Comparison of ENCODE assay signal across 16 mouse cellular contexts in the genomic region with DNA sequence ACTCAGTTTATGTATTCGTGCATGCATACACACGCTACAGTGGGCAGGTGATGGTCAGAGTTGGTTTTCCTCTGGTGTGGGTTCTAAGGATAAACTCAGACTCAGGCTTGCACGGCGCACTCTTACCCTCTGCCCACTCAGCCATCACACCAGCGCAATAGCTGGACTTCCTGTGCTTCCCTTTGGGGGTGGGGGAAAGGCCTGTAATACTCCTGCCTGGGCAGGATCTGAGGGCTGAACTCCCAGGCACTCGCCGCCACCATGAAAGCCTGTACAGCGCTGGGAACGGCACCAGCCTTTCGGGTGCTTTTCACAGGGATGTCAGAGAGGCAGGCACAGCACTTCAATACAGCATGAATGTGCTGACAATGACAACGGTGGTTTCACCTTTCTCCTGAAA. TPM values are rescaled to one million over a fixed set of nuclear protein-coding genes. Genes with fewer than 3 reads are reported as not detected.
DNase-seq lines count a peak whose midpoint lies in the region; ATAC-seq lines count a peak whose summit lies in the region.
"Had no signal": no experiment of that assay in that cellular context is flagged by ENCODE, and none has a peak within 500 bp of the region (broad histone marks: within the 10 kb centered on the region; RNA-seq: fewer than 3 reads in every experiment).

No protein-coding gene starts in this region.

- H3K27ac ChIP-seq in hindbrain, embryonic 15.5 days (replicated peaks): 0 out of 2 replicates have a peak overlapping the region, but pooled peaks have one; percentile 34
- H3K27ac ChIP-seq in hindbrain, embryonic 12.5 days: no peak overlapping the region
- H3K27ac ChIP-seq in liver, embryonic 11.5 days (ENCODE audit: low read depth, low read length): no peak overlapping the region
- H3K27ac ChIP-seq: embryonic facial prominence, embryonic 12.5 days; liver, embryonic 15.5 days; midbrain, embryonic 12.5 days had no signal

- ATAC-seq in hindbrain, embryonic 15.5 days (ENCODE audit: low FRiP score, low read depth): no peak
- no peak for ATAC-seq in hindbrain, embryonic 12.5 days (ENCODE audit: low FRiP score)
- ATAC-seq in liver, embryonic 11.5 days (replicated peaks; ENCODE audit: low FRiP score): no peak
- ATAC-seq: intestine, embryonic 16.5 days; Patski had no signal

- no peak overlapping the region for H3K4me2 ChIP-seq in hindbrain, embryonic 15.5 days
- H3K4me2 ChIP-seq in hindbrain, embryonic 12.5 days (replicated peaks): no peak overlapping the region
- H3K4me2 ChIP-seq in liver, embryonic 11.5 days: no peak overlapping the region
- H3K4me2 ChIP-seq: embryonic facial prominence, embryonic 12.5 days; liver, embryonic 15.5 days; midbrain, embryonic 12.5 days had no signal

- no peaks in the 10 kb centered on the region for H3K9me3 ChIP-seq in hindbrain, embryonic 15.5 days
- H3K9me3 ChIP-seq in hindbrain, embryonic 12.5 days (replicated peaks): no peaks in the 10 kb centered on the region
- H3K9me3 ChIP-seq in liver, embryonic 11.5 days (ENCODE audit: control insufficient read depth, low read length): no peaks in the 10 kb centered on the region
- H3K9me3 ChIP-seq: liver, embryonic 15.5 days; midbrain, embryonic 12.5 days had no signal

- peaks cover 30% of the 10 kb centered on the region for H3K36me3 ChIP-seq in hindbrain, embryonic 15.5 days
- peaks cover 38% of the 10 kb centered on the region for H3K36me3 ChIP-seq in hindbrain, embryonic 12.5 days
- peaks cover 24% of the 10 kb centered on the region for H3K36me3 ChIP-seq in liver, embryonic 11.5 days (ENCODE audit: control insufficient read depth, insufficient read depth, low read length)

- peak; percentile 88 for DNase-seq in heart, adult 11 months
- DNase-seq in heart, postnatal 4 days: no peak
- DNase-seq in liver, embryonic 11.5 days (ENCODE audit: low spot score): no peak
- DNase-seq in liver: no peak
- peak; percentile 34 to 57 for DNase-seq in kidney, postnatal 25 days
- DNase-seq in B cell, adult 2 months: no peak
- DNase-seq: lung, postnatal 14 days; thymus, adult 2 months had no signal

- no peaks in the 10 kb centered on the region for H3K27me3 ChIP-seq in hindbrain, embryonic 15.5 days
- H3K27me3 ChIP-seq in hindbrain, embryonic 12.5 days: no peaks in the 10 kb centered on the region
- H3K27me3 ChIP-seq in liver, embryonic 11.5 days (replicated peaks; ENCODE audit: control insufficient read depth, insufficient read depth, low read length): no peaks in the 10 kb centered on the region
- H3K27me3 ChIP-seq: embryonic facial prominence, embryonic 12.5 days; liver, embryonic 15.5 days; midbrain, embryonic 12.5 days; Patski had no signal

- WGBS in hindbrain, embryonic 15.5 days: 81% methylated on average over 11 of the region's 11 CpGs
- 80% methylated on average over 11 of the region's 11 CpGs for WGBS in hindbrain, embryonic 12.5 days
- 74% methylated on average over 11 of the region's 11 CpGs for WGBS in liver, embryonic 11.5 days

- H3K4me3 ChIP-seq in hindbrain, embryonic 15.5 days: no peak overlapping the region
- H3K4me3 ChIP-seq in hindbrain, embryonic 12.5 days: no peak overlapping the region
- no peak overlapping the region for H3K4me3 ChIP-seq in liver, embryonic 11.5 days (ENCODE audit: low read depth, low read length)
- H3K4me3 ChIP-seq: embryonic facial prominence, embryonic 12.5 days; liver, embryonic 15.5 days; midbrain, embryonic 12.5 days; myocyte had no signal

- H3K9ac ChIP-seq in hindbrain, embryonic 15.5 days: no peak overlapping the region
- H3K9ac ChIP-seq in hindbrain, embryonic 12.5 days: no peak overlapping the region
- 0 out of 2 replicates have a peak overlapping the region, but pooled peaks have one; percentile 5 for H3K9ac ChIP-seq in liver, embryonic 11.5 days (ENCODE audit: low read depth, low read length)
- H3K9ac ChIP-seq: embryonic facial prominence, embryonic 12.5 days; liver, embryonic 15.5 days; midbrain, embryonic 12.5 days had no signal

- peaks cover 11% of the 10 kb centered on the region for H3K4me1 ChIP-seq in hindbrain, embryonic 15.5 days (replicated peaks)
- peaks cover 15% of the 10 kb centered on the region; the same call in 1 of the 2 replicates for H3K4me1 ChIP-seq in hindbrain, embryonic 12.5 days
- peaks cover 40% of the 10 kb centered on the region for H3K4me1 ChIP-seq in liver, embryonic 11.5 days (replicated peaks; ENCODE audit: control insufficient read depth, insufficient read depth, low read length)
- H3K4me1 ChIP-seq: midbrain, embryonic 12.5 days had no signal

RNA-seq across cellular contexts. Expression of a gene that starts 15.3 kb away (rescaled TPM):
- total RNA-seq in heart, postnatal 4 days (2021): 10 to 100 TPM; 33.7 to 34.9 TPM
- polyA plus RNA-seq in hindbrain, embryonic 15.5 days (2015; fragmentation: Nextera tagmentation; extraction: Ambion mirVana): 15.3 and 17.1 TPM in 2 replicates
- polyA plus RNA-seq in hindbrain, embryonic 12.5 days (2016; fragmentation: Nextera tagmentation; extraction: Ambion mirVana): 21.7 and 23.7 TPM in 2 replicates
- polyA plus RNA-seq in liver, embryonic 11.5 days (2014; fragmentation: Nextera tagmentation; extraction: Ambion mirVana): 9.1 and 10.4 TPM in 2 replicates

Comparison
In these comparisons a context has a peak if more than half of its experiments do, and no peak if none do; other contexts are left out.
1. DNase-seq: peak in heart, adult 11 months (single experiment) and kidney, postnatal 25 days (2 of 2); none in heart, postnatal 4 days (single experiment), liver, embryonic 11.5 days (single experiment), liver (single experiment) and B cell, adult 2 months (0 of 2).